Mouse (Mus musculus) limb, embryonic 10.5 days (tissue): ENCODE data around the gene Pdap1. TPM values are rescaled to one million over a fixed set of nuclear protein-coding genes. Genes with fewer than 3 reads are reported as not detected.
"Not testable (repeated sequence)": the region's sequence is repeated elsewhere in the genome, so short reads cannot be mapped to it uniquely, and the experiment has no call there.

Source experiments
- DNase-seq: peaks from one replicate; pipeline ENCODE4 v3.0.0-alpha.2; 2017; ENCODE audit warnings: low spot score
- H3K27ac ChIP-seq: fragments of 300-500 bp; sonication (generic); 2 replicates; pipeline ENCODE4 v1.5.1; 2016; ENCODE audit warnings: mild to moderate bottlenecking
- H3K27me3 ChIP-seq: fragments of 300-500 bp; sonication (generic); 2 replicates; pipeline ENCODE4 v1.6.1; 2016; ENCODE audit warnings: low read depth, mild to moderate bottlenecking; ENCODE audit not compliant: poor library complexity, severe bottlenecking
- H3K36me3 ChIP-seq: fragments of 300-500 bp; sonication (generic); 2 replicates; pipeline ENCODE4 v1.6.1; 2016; ENCODE audit warnings: mild to moderate bottlenecking, moderate library complexity
- H3K4me1 ChIP-seq: fragments of 300-500 bp; sonication (generic); 2 replicates; pipeline ENCODE4 v1.6.1; 2016
- H3K4me3 ChIP-seq: fragments of 300-500 bp; sonication (generic); 2 replicates; pipeline ENCODE4 v1.5.1; 2016; ENCODE audit warnings: mild to moderate bottlenecking, moderate library complexity
- H3K9me3 ChIP-seq: fragments of 300-500 bp; sonication (generic); replicated peaks from 2 replicates; pipeline ENCODE4 v1.6.1; 2016; ENCODE audit warnings: mild to moderate bottlenecking
- WGBS: fragments of 180-500 bp; shearing (Covaris S2); methylation state at CpG from one replicate; pipeline ENCODE4 v1.1.7; 2016; 5-methylcytosine and 5-hydroxymethylcytosine counted together
- polyA plus RNA-seq: library from polyadenylated mRNA; unstranded; fragments of >200 nt; fragmentation: Nextera tagmentation; extraction: Ambion mirVana; gene quantifications from 2 replicates; pipeline ENCODE4 v1.2.1, GENCODE M21; 2016

Gene Pdap1
- polyA plus RNA-seq, 1 experiment from 2014 or later = 133 TPM

- peaks cover 24% of the 10 kb centered on the region for H3K4me1 ChIP-seq
- WGBS = 1% methylated on average over 18 of the region's 18 CpGs
- peak overlapping the region; percentile 97 for H3K27ac ChIP-seq
- H3K4me3 ChIP-seq = peak overlapping the region; percentile 95
- DNase-seq = no peak
- H3K36me3 ChIP-seq = peaks cover 69% of the 10 kb centered on the region
- no peaks in the 10 kb centered on the region for H3K27me3 ChIP-seq
- H3K9me3 ChIP-seq = no peaks in the 10 kb centered on the region
Measured at GRCm38 (mm10) chr5:145140611-145141010, 573 bp upstream of the Pdap1 start.

- Histone ChIP-seq H3K4me1 (peaks cover 24% of the 10 kb centered on the region), H3K4me3 (peak overlapping the region; percentile 95), H3K27ac (peak overlapping the region; percentile 97), H3K36me3 (peaks cover 69% of the 10 kb centered on the region), H3K27me3 (no peaks in the 10 kb centered on the region), H3K9me3 (no peaks in the 10 kb centered on the region)
- WGBS = 20% methylated on average over 6 of the region's 6 CpGs
- DNase-seq = no peak
Measured at GRCm38 (mm10) chr5:145138836-145139235, 1.2 kb downstream of the Pdap1 start.

- peaks cover 99% of the 10 kb centered on the region for H3K36me3 ChIP-seq
- not testable (repeated sequence) for H3K27me3 ChIP-seq, DNase-seq, H3K4me3 ChIP-seq, H3K27ac ChIP-seq, H3K9me3 ChIP-seq, H3K4me1 ChIP-seq
- WGBS = 94% methylated on average over 6 of the region's 6 CpGs
Measured at GRCm38 (mm10) chr5:145133275-145133674, 6.8 kb downstream of the Pdap1 start.

- H3K4me3 ChIP-seq = no peak overlapping the region
- H3K4me1 ChIP-seq = no peaks in the 10 kb centered on the region
- H3K27ac ChIP-seq = no peak overlapping the region
- no peak for DNase-seq
- 95% methylated on average over 3 of the region's 3 CpGs for WGBS
- no peaks in the 10 kb centered on the region for H3K9me3 ChIP-seq
- H3K27me3 ChIP-seq = no peaks in the 10 kb centered on the region
- H3K36me3 ChIP-seq = peaks cover 100% of the 10 kb centered on the region
Measured at GRCm38 (mm10) chr5:145130995-145131394, 9.0 kb downstream of the Pdap1 start.

- Histone ChIP-seq H3K4me3 (no peak overlapping the region), H3K27me3 (no peaks in the 10 kb centered on the region), H3K9me3 (no peaks in the 10 kb centered on the region), H3K4me1 (no peaks in the 10 kb centered on the region), H3K36me3 (peaks cover 100% of the 10 kb centered on the region), H3K27ac (no peak overlapping the region)
- WGBS = 92% methylated on average over 11 of the region's 11 CpGs
- DNase-seq = no peak
Measured at GRCm38 (mm10) chr5:145130191-145130590, 9.8 kb downstream of the Pdap1 start.

- H3K9me3 ChIP-seq, H3K4me3 ChIP-seq, DNase-seq, H3K4me1 ChIP-seq, H3K27ac ChIP-seq, H3K27me3 ChIP-seq: not testable (repeated sequence)
- WGBS = 90% methylated on average over 4 of the region's 6 CpGs
- H3K36me3 ChIP-seq = peaks cover 100% of the 10 kb centered on the region
Measured at GRCm38 (mm10) chr5:145129773-145130172, 10.3 kb downstream of the Pdap1 start.

GRCm38 (mm10) chr5:145129124-145129523, 10.9 kb downstream of the Pdap1 start:
- H3K27ac ChIP-seq = no peak overlapping the region
- peaks cover 100% of the 10 kb centered on the region for H3K36me3 ChIP-seq
- whole genome bisulfite sequencing = over 99% methylated on average over 4 of the region's 4 CpGs
- H3K27me3 ChIP-seq = no peaks in the 10 kb centered on the region
- H3K4me1 ChIP-seq = no peaks in the 10 kb centered on the region
- H3K9me3 ChIP-seq = no peaks in the 10 kb centered on the region
- H3K4me3 ChIP-seq = no peak overlapping the region
- DNase-seq = no peak

- no peaks in the 10 kb centered on the region for H3K9me3 ChIP-seq
- H3K4me1 ChIP-seq = 0 out of 2 replicates have a peak, but pooled peaks cover under 1% of the 10 kb centered on the region
- H3K27me3 ChIP-seq = no peaks in the 10 kb centered on the region
- H3K4me3 ChIP-seq = no peak overlapping the region
- H3K36me3 ChIP-seq = peaks cover 99% of the 10 kb centered on the region
- DNase-seq = no peak
- WGBS = 93% methylated on average over 9 of the region's 9 CpGs
- no peak overlapping the region for H3K27ac ChIP-seq
Measured at GRCm38 (mm10) chr5:145126580-145126979, 13.5 kb downstream of the Pdap1 start.

- peaks cover 86% of the 10 kb centered on the region for H3K36me3 ChIP-seq
- no peak overlapping the region for H3K27ac ChIP-seq
- H3K9me3 ChIP-seq = no peaks in the 10 kb centered on the region
- no peak for DNase-seq
- H3K4me1 ChIP-seq = peaks cover 15% of the 10 kb centered on the region
- H3K4me3 ChIP-seq = no peak overlapping the region
- H3K27me3 ChIP-seq = no peaks in the 10 kb centered on the region
- WGBS = 94% methylated on average over 19 of the region's 19 CpGs
Measured at GRCm38 (mm10) chr5:145123396-145123795, 16.6 kb downstream of the Pdap1 start.

- Histone ChIP-seq H3K4me1 (peaks cover 27% of the 10 kb centered on the region), H3K27ac (peak overlapping the region; percentile 15; the same call in 1 of the 2 replicates), H3K27me3 (no peaks in the 10 kb centered on the region), H3K9me3 (no peaks in the 10 kb centered on the region), H3K4me3 (no peak overlapping the region), H3K36me3 (peaks cover 62% of the 10 kb centered on the region)
- no peak for DNase-seq
- WGBS = 70% methylated on average over 7 of the region's 7 CpGs
Measured at GRCm38 (mm10) chr5:145120921-145121320, 19.1 kb downstream of the Pdap1 start.

GRCm38 (mm10) chr5:145119385-145119784, 20.7 kb downstream of the Pdap1 start:
- no peak overlapping the region for H3K27ac ChIP-seq
- H3K27me3 ChIP-seq = peaks cover 5% of the 10 kb centered on the region; the same call in 1 of the 2 replicates
- no peak overlapping the region for H3K4me3 ChIP-seq
- H3K4me1 ChIP-seq = peaks cover 34% of the 10 kb centered on the region
- no peak for DNase-seq
- H3K9me3 ChIP-seq = no peaks in the 10 kb centered on the region
- H3K36me3 ChIP-seq = peaks cover 46% of the 10 kb centered on the region
- WGBS = 90% methylated on average over 2 of the region's 2 CpGs

GRCm38 (mm10) chr5:145118461-145118860, 21.6 kb downstream of the Pdap1 start:
- peaks cover 37% of the 10 kb centered on the region for H3K36me3 ChIP-seq
- H3K4me1 ChIP-seq = peaks cover 43% of the 10 kb centered on the region
- H3K27me3 ChIP-seq = peaks cover 8% of the 10 kb centered on the region; the same call in 1 of the 2 replicates
- H3K4me3 ChIP-seq = no peak overlapping the region
- no peak overlapping the region for H3K27ac ChIP-seq
- DNase-seq = no peak
- no peaks in the 10 kb centered on the region for H3K9me3 ChIP-seq
- WGBS = 90% methylated on average over 5 of the region's 5 CpGs

- DNase-seq = no peak
- peaks cover 43% of the 10 kb centered on the region for H3K4me1 ChIP-seq
- no peak overlapping the region for H3K4me3 ChIP-seq
- peaks cover 32% of the 10 kb centered on the region for H3K36me3 ChIP-seq
- no peak overlapping the region for H3K27ac ChIP-seq
- 65% methylated on average over 6 of the region's 6 CpGs for WGBS
- H3K9me3 ChIP-seq = no peaks in the 10 kb centered on the region
- H3K27me3 ChIP-seq = peaks cover 8% of the 10 kb centered on the region; the same call in 1 of the 2 replicates
Measured at GRCm38 (mm10) chr5:145118005-145118404, 22.0 kb downstream of the Pdap1 start.

- peaks cover 22% of the 10 kb centered on the region for H3K36me3 ChIP-seq
- 47% methylated on average over 10 of the region's 10 CpGs for WGBS
- peaks cover 43% of the 10 kb centered on the region for H3K4me1 ChIP-seq
- H3K27me3 ChIP-seq = peaks cover 8% of the 10 kb centered on the region; the same call in 1 of the 2 replicates
- peak overlapping the region; percentile 58 for H3K27ac ChIP-seq
- no peak overlapping the region for H3K4me3 ChIP-seq
- peak; percentile 69 for DNase-seq
- no peaks in the 10 kb centered on the region for H3K9me3 ChIP-seq
Measured at GRCm38 (mm10) chr5:145116916-145117315, 23.1 kb downstream of the Pdap1 start.
